Mouse (Mus musculus): ENCODE results near the gene 2200002D01Rik.
"Not testable (repeated sequence)": the region's sequence is repeated elsewhere in the genome, so short reads cannot be mapped to it uniquely, and the experiment has no call there.

The 2200002D01Rik gene

DNA sequence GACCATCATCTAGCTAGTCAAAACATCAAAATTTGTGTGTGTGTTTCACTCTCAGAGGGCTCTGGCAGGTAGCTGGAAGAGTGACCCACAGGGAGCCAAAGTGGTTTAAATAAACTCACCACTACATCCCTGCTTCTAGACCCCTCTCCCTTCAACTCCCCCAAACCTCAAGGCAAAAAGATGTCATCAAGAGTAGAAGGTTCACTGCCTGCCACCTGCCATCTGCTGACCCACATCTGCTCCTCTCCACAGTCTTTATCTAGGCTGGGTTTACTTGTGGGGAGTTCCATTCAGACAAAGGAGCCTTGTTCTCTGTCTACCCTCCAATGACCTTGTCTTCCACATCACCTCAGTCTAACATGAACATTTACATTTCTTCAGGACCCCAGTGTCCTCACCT lies 31.0 kb upstream of the 2200002D01Rik start:
- DNase-seq, result no peak

GRCm38 (mm10) chr7:29277510-29277909 lies 29.2 kb upstream of the 2200002D01Rik start:
- no peak for DNase-seq

DNA sequence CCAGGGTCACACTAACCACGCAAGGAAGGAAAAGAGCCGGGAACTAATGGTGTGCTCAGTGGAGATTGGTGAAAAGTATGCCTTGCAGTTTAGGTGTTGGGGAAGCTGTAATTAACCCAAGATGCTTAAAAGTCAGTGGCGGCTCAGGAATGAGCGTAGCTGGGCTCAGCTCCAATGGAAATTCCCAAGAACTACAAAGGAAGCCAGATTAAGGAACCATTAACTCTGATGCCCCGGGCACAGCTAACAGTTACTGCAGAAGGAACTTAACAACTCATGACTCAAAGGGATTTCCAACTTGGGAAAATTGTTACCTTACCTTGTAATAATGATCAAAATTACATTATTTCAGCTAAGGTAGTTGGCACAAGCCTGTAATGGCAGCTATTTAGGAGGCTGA lies 28.4 kb upstream of the 2200002D01Rik start:
- peak; percentile 83 for DNase-seq

DNA sequence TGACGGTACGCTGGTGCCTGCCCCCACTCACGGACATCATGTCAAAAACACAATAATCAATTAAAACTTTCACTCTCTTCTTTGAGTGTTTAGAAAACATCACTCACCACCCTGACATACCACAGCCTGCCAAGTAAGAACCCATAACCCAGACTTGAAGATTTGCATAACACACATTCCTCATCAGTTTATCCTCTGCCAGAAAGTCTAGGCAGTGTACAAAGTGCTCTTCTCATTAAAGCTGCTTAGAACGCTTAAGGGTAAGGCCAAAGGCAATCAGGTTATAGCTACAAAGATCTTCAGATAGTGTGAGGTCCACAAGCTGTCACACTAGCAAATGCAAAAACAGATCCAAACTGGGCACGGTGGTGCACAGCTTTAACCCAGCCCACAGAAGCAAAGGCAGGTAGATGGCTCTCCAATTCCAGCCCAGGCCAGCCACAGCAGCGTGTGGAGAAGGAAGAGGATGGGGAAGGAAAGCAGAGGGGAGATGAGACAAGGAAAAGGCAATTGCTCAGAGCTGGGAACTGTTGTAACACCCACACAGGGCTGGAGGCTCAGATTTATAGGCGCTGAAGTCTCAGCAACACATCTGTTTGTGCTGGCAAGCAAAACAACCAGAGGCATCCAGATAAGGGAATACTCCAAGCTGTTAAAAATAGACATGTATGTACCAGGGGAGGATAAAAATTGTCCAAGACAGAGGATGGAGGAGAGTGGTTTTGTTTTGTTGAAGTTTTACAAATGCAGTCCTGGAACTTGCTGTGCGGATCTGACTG lies 23.6 kb upstream of the 2200002D01Rik start:
- peak; percentile 47 for DNase-seq

- no peak for DNase-seq
Observed at GRCm38 (mm10) chr7:29270445-29270844, 22.2 kb upstream of the 2200002D01Rik start.

DNA sequence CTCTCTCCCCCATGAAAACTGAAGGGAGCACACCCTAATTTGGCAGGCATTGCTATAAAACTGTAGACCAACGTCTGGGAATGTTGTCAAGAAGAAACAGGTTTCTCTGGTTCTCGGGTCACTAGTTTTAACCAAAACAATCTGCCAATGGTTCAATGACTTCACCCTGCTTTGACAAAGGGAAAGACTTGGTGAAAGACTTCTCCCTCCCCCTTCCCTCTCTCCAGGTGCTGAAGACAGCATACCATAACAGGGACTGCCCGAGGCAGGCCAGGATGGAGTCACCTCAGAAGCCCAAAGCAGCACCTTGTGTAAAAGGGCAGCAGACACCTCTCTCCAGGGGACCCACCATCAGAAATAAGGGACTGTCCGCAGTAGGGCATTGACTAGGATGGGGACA lies 18.7 kb upstream of the 2200002D01Rik start:
- DNase-seq, result peak; percentile 63

DNA sequence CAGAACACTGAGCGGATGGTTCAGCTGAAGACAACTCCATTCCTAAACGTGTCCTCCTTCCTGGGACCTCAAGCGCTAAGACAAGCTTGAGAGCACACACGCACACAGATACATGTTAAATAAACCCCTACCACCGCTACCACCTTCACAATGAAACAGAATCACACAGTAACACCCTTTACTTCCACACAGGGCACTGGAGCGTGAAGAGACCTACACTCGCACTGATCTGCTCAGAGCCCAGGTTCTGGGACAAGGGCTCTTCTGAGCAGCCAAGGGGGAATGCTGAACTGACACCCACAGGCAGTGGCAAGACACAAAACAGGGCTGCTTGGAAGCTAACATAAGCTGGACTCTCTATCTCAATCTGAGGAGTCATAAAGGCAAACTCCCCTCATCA lies 17.4 kb upstream of the 2200002D01Rik start:
- no peak for DNase-seq

- DNase-seq, result no peak
Observed at GRCm38 (mm10) chr7:29263831-29264230, 15.6 kb upstream of the 2200002D01Rik start.

DNA sequence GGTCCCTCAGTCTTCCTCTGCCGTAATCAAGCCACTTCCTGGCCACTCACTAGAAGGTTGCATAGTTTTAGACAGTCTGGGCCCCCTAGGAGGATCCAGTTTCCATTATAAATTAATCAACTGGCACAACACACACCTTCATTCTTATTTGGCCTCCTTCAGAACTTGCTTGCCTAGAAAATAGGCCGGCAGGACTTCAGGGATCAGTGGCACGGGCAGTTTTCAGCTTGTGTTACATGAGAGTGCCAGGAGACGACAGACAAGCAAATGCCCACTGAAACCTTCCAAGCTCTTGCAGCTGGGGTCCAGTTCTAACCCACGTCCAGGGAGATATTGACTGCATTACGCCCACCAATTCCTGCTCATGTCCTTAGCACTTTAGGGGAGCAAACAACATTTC lies 13.9 kb upstream of the 2200002D01Rik start:
- DNase-seq, result no peak

GRCm38 (mm10) chr7:29259781-29260730 lies 11.8 kb upstream of the 2200002D01Rik start:
- DNase-seq, result no peak

DNA sequence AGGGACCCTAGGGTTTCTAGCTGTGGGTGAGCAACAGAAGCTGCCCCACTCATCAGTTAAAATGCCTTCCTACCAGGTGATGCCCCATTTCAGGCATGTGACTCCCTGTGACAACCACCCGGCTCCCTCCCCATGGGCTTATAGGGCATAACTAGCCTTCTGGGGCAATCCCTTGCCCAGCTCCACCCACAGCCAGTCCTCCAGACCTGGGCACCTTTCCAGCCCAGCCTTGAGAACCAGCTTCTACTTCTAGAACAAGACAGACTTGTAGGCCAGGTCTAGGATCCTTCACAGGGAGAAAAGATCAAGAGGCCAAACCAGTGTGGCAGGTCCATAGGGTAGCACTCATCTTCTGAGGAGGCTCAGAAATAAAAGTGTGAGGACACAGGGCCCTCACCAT lies 9.1 kb upstream of the 2200002D01Rik start:
- DNase-seq, result peak; percentile 73

GRCm38 (mm10) chr7:29255875-29256274 lies 7.6 kb upstream of the 2200002D01Rik start:
- DNase-seq, result no peak

GRCm38 (mm10) chr7:29253842-29254241 lies 5.6 kb upstream of the 2200002D01Rik start:
- DNase-seq, result peak; percentile 64

GRCm38 (mm10) chr7:29251166-29251565 lies 2.9 kb upstream of the 2200002D01Rik start:
- no peak for DNase-seq

DNA sequence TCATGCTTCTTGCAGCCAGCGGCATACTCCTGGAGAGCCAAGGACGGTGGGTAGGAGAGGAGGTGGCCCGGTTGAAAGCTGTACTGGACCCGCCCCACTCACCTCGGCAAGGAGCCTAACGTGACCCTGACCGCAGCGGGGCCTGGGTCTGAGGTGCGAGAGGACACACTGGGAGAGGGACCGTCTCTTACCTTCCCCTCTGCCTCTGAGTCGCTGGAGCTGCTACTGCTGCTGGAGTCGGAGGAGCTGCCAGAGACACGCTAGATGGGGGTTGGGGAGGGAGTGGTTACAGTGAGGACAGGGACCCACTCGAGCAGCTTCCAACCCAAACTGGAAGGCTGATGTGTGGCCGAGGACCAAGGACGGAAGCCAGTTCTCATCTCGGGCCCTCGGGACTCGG lies 560 bp downstream of the 2200002D01Rik start:
- peak; percentile 46 for DNase-seq

GRCm38 (mm10) chr7:29247314-29247700 lies 959 bp downstream of the 2200002D01Rik start:
- peak; percentile 81 for DNase-seq

- no peak for DNase-seq
Observed at GRCm38 (mm10) chr7:29246619-29247313, 1.5 kb downstream of the 2200002D01Rik start.

DNA sequence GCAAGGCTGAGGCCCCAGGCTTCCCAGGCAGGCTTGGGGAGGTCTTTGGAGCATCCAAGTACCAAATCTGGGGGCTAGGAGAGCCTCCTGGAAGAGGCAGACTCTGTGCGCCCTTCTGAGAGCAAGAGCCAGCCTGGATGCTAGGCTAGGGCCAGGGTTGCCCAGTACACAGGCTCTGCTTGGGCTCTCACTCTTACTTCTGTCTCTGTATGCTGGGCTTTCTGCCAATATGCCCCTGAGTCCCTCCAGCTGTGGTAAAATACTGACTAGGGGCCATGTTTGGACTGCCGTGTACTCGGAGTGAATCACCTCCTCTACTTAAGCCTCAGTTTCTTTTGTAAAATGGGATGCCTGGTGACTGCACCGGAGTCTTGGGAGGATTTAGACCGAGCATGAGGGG lies 2.3 kb downstream of the 2200002D01Rik start:
- no peak for DNase-seq

- DNase-seq, result no peak
Observed at GRCm38 (mm10) chr7:29244732-29245416, 3.4 kb downstream of the 2200002D01Rik start.

DNA sequence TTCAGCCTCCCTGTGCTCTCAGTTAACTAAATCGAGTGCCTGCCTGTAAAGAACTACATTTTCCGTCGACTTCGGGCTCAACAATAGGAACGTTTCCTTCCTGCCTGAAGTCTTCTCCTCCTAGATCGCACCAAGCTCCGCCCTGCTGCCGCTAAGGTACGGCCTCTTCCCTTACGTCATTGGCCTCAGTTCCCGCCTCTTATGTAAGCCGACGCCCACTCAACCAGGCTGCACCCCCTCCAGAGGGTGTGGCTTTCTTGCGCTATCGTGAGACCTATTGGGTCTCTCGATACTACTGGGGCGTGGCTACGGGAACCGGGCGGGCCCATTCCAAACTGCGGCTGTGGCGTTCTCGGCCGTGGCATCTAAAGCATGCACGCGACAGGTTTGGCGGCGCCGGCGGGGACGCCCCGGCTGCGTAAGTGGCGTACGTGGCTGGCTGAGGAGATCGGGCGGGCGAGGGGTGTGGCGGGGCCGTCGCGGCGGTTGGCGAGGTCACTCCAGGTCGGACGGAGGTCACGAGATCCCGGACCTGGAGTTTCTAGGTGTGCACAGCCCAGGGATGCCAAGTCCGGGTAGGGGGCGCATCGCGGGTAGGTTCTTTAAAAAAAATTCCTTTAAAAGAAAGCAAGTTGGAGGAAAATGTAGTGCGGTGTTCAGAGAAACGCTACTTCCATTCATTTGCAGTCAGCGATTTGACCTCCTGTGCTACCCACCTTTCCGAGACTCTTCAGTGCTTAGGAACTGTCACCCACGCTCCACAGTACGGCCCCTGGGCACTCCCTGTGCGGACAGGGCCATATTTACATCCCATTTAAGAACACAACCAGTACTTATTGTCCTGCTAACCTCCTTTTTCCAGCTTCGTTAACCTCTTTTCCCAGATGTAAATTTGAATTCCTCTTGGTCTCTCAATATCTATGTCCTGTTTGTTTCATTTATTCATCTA lies 10.0 kb downstream of the 2200002D01Rik start, which contains the start of gene Yif1b:
TSS of gene Yif1b (plus strand) at position 311 of the 949 bp plus-strand sequence.
- peak; percentile 98 for DNase-seq

- DNase-seq, result not testable (repeated sequence)
Observed at GRCm38 (mm10) chr7:29237596-29237995, 10.7 kb downstream of the 2200002D01Rik start.

Measured in kidney, postnatal 14 days (tissue).